Mouse (Mus musculus): ENCODE measurements at regions not wholly inside any gene's neighbourhood (a gene's known extent, or its start where the extent isn't known, plus 50 kb on each side); places are given as distances from the start of the nearest gene placed in this dataset.
"Not testable (repeated sequence)": the region's sequence is repeated elsewhere in the genome, so short reads cannot be mapped to it uniquely, and the experiment has no call there.

- not testable (repeated sequence) for DNase-seq
Measured at GRCm38 (mm10) chr9:5718585-5718984, 373.4 kb downstream of the Casp12 start.

- no peak for DNase-seq
Measured at GRCm38 (mm10) chr9:5728843-5729242, 383.6 kb downstream of the Casp12 start.

- no peak for DNase-seq
Measured at GRCm38 (mm10) chr9:5752686-5753301, 407.6 kb downstream of the Casp12 start.

GRCm38 (mm10) chr9:5753785-5754184, 408.6 kb downstream of the Casp12 start:
- DNase-seq: no peak

GRCm38 (mm10) chr9:5761215-5761614, 407.2 kb upstream of the Pdgfd start:
- no peak for DNase-seq

- DNase-seq: no peak
Measured at GRCm38 (mm10) chr9:5769927-5770326, 398.5 kb upstream of the Pdgfd start.

GRCm38 (mm10) chr9:5771158-5771557, 397.2 kb upstream of the Pdgfd start:
- no peak for DNase-seq
